Mouse (Mus musculus) olfactory bulb, adult 2 months (tissue): ENCODE results near the gene Ssbp2.

Source experiments
- CTCF ChIP-seq: fragments of 200-500 bp; IDR thresholded peaks from 2 replicates; pipeline ENCODE4 v1.5.1; 2012; ENCODE audit warnings: low read depth, mild to moderate bottlenecking, low read length, moderate library complexity; ENCODE audit not compliant: insufficient read depth
- POLR2A ChIP-seq: fragments of 200-500 bp; IDR thresholded peaks from 2 replicates; pipeline ENCODE4 v1.6.1; 2012; ENCODE audit warnings: mild to moderate bottlenecking, low read depth, low read length, moderate library complexity; ENCODE audit not compliant: insufficient read depth

- TF ChIP-seq CTCF (no peak), POLR2A (no peak)
These were observed 80.3 kb downstream of the Ssbp2 start for GRCm38 (mm10) chr13:91540145-91541068.
